Mouse (Mus musculus) cerebellum, adult 2 months (tissue): ENCODE measurements around the gene Cnnm4. TPM values are rescaled to one million over a fixed set of nuclear protein-coding genes. Genes with fewer than 3 reads are reported as not detected.

ENCODE experiments used
- DNase-seq, 2 experiments: peaks; one replicate each; pipeline ENCODE4 v3.0.0; 2021
- H3K27ac ChIP-seq: fragments of 200-500 bp; 2 replicates; pipeline ENCODE4 v1.5.1; 2012; ENCODE audit warnings: low read length, control low read depth, inconsistent platforms; ENCODE audit not compliant: insufficient read depth
- H3K27me3 ChIP-seq: fragments of 200-500 bp; 2 replicates; pipeline ENCODE4 v1.6.1; 2012; ENCODE audit warnings: inconsistent platforms, mild to moderate bottlenecking, low read length, moderate library complexity; ENCODE audit not compliant: control insufficient read depth, insufficient read depth
- H3K4me1 ChIP-seq: fragments of 200-500 bp; 2 replicates; pipeline ENCODE4 v1.6.1; 2011; ENCODE audit warnings: low read length; ENCODE audit not compliant: control insufficient read depth, insufficient read depth
- H3K4me3 ChIP-seq: fragments of 200-500 bp; replicated peaks from 2 replicates; pipeline ENCODE3; 2011; ENCODE audit warnings: mild to moderate bottlenecking, low read depth, low read length, control low read depth; ENCODE audit not compliant: insufficient read depth
- CTCF ChIP-seq: fragments of 200-500 bp; IDR thresholded peaks from 2 replicates; pipeline ENCODE4 v1.5.1; 2011; ENCODE audit warnings: low read depth, mild to moderate bottlenecking, control low read depth, low read length, moderate library complexity, borderline replicate concordance; ENCODE audit not compliant: insufficient read depth
- POLR2A ChIP-seq: fragments of 200-500 bp; IDR thresholded peaks from 2 replicates; pipeline ENCODE4 v1.6.1; 2011; ENCODE audit warnings: low read length, control low read depth, borderline replicate concordance; ENCODE audit not compliant: insufficient read depth
- WGBS: fragments of 180-500 bp; shearing (Covaris S2); methylation state at CpG from one replicate; pipeline ENCODE4 v1.1.7; 2018; 5-methylcytosine and 5-hydroxymethylcytosine counted together
- polyA plus RNA-seq: library from polyadenylated mRNA; depleted of rRNA; stranded (reverse); fragments of >200 nt; gene quantifications from 2 replicates; pipeline ENCODE4 v1.2.3, GENCODE M21; 2012

Gene Cnnm4
- polyA plus RNA-seq, 1 experiment = 12.2 TPM

GRCm38 (mm10) chr1:36542925-36543324, 71.5 kb downstream of the Cnnm4 start:
- WGBS = 90% methylated on average over 9 of the region's 9 CpGs

GRCm38 (mm10) chr1:36545382-36545781, 74.0 kb downstream of the Cnnm4 start:
- TF ChIP-seq CTCF (no peak), POLR2A (no peak)

More at GRCm38 (mm10) chr1:36542925-36543324, 71.5 kb downstream of the Cnnm4 start:
- DNase-seq = no peak
- Histone ChIP-seq H3K4me1 (peaks cover 24% of the 10 kb centered on the region), H3K27me3 (no peaks in the 10 kb centered on the region), H3K27ac (no peak overlapping the region), H3K4me3 (no peak overlapping the region)
- no peak for TF ChIP-seq POLR2A

GRCm38 (mm10) chr1:36545845-36546600, 74.6 kb downstream of the Cnnm4 start:
- Histone ChIP-seq H3K27me3 (no peaks in the 10 kb centered on the region), H3K4me1 (peaks cover 34% of the 10 kb centered on the region), H3K4me3 (peak overlapping the region; percentile 68), H3K27ac (0 out of 2 replicates have a peak overlapping the region, but pooled peaks have one; percentile 79)
- 73% methylated on average over 19 of the region's 19 CpGs for WGBS
- DNase-seq = peak in 1 of 2 experiments; percentile 45
- TF ChIP-seq CTCF = no peak
- no peak for TF ChIP-seq POLR2A

More at GRCm38 (mm10) chr1:36545382-36545781, 74.0 kb downstream of the Cnnm4 start:
- 67% methylated on average over 2 of the region's 2 CpGs for WGBS
- no peak overlapping the region for H3K4me3 ChIP-seq
- peaks cover 28% of the 10 kb centered on the region for H3K4me1 ChIP-seq
- no peaks in the 10 kb centered on the region for H3K27me3 ChIP-seq
- no peak for DNase-seq
- H3K27ac ChIP-seq = no peak overlapping the region

- peaks cover 33% of the 10 kb centered on the region for H3K4me1 ChIP-seq
- H3K27ac ChIP-seq = peak within 1 kb of the TSS; percentile 79
- no peaks in the 10 kb centered on the region for H3K27me3 ChIP-seq
- DNase-seq = peak; percentile 99
- H3K4me3 ChIP-seq = peak within 1 kb of the TSS; percentile 68
- under 1% methylated on average over 43 of the region's 43 CpGs for WGBS
- TF ChIP-seq CTCF (peak; percentile 98), POLR2A (peak; percentile 88)
Measured at GRCm38 (mm10) chr1:36546888-36547471, 75.6 kb downstream of the Cnnm4 start, which contains the start of gene Ankrd39. Gene Ankrd39 (minus strand): TSS chr1:36547445.

GRCm38 (mm10) chr1:36547981-36548598, 76.7 kb downstream of the Cnnm4 start:
- Histone ChIP-seq H3K4me1 (peaks cover 34% of the 10 kb centered on the region), H3K4me3 (no peak overlapping the region), H3K27ac (no peak overlapping the region), H3K27me3 (no peaks in the 10 kb centered on the region)
- peak; percentile 51 to 59 for DNase-seq
- TF ChIP-seq CTCF = no peak
- no peak for TF ChIP-seq POLR2A
- WGBS = 24% methylated on average over 9 of the region's 9 CpGs

GRCm38 (mm10) chr1:36548771-36549170, 77.4 kb downstream of the Cnnm4 start:
- DNase-seq = no peak
- 57% methylated on average over 8 of the region's 8 CpGs for WGBS
- Histone ChIP-seq H3K4me3 (no peak overlapping the region), H3K27me3 (no peaks in the 10 kb centered on the region), H3K4me1 (peaks cover 41% of the 10 kb centered on the region), H3K27ac (no peak overlapping the region)
- TF ChIP-seq CTCF (no peak), POLR2A (no peak)

GRCm38 (mm10) chr1:36549491-36549890, 78.1 kb downstream of the Cnnm4 start:
- 62% methylated on average over 18 of the region's 18 CpGs for WGBS
- DNase-seq = no peak
- Histone ChIP-seq H3K27me3 (no peaks in the 10 kb centered on the region), H3K4me3 (no peak overlapping the region), H3K4me1 (peaks cover 45% of the 10 kb centered on the region), H3K27ac (no peak overlapping the region)
- TF ChIP-seq CTCF (no peak), POLR2A (no peak)

- 34% methylated on average over 20 of the region's 20 CpGs for WGBS
- H3K27ac ChIP-seq = no peak overlapping the region
- H3K4me1 ChIP-seq = peaks cover 53% of the 10 kb centered on the region
- no peak overlapping the region for H3K4me3 ChIP-seq
- DNase-seq = peak; percentile 71 to 76
- TF ChIP-seq POLR2A = no peak
- TF ChIP-seq CTCF = peak; percentile 77
- no peaks in the 10 kb centered on the region for H3K27me3 ChIP-seq
Measured at GRCm38 (mm10) chr1:36550075-36550863, 78.8 kb downstream of the Cnnm4 start.
